In genomic region chr2:105219664-105220063, GRCm38 (mm10) we compare ENCODE assay signal across 20 mouse cellular contexts. TPM values are rescaled to one million over a fixed set of nuclear protein-coding genes. Genes with fewer than 3 reads are reported as not detected.
"Had no signal": no experiment of that assay in that cellular context is flagged by ENCODE, and none has a peak within 500 bp of the region (broad histone marks: within the 10 kb centered on the region; RNA-seq: fewer than 3 reads in every experiment).

No protein-coding gene starts in this region.

- ATAC-seq: midbrain, embryonic 16.5 days had no signal

- H3K27me3 ChIP-seq: stomach, embryonic 15.5 days had no signal

- H3K27ac ChIP-seq: liver, embryonic 14.5 days; macrophage; midbrain, embryonic 12.5 days; neural tube, embryonic 13.5 days; neural tube, embryonic 15.5 days; stomach, embryonic 15.5 days; stomach, postnatal 0 days had no signal

- H3K4me3 ChIP-seq: megakaryocyte, embryonic 14.5 days; midbrain, embryonic 12.5 days; myocyte; neural tube, embryonic 13.5 days; neural tube, embryonic 15.5 days; stomach, embryonic 15.5 days had no signal

- H3K36me3 ChIP-seq: midbrain, embryonic 12.5 days; neural tube, embryonic 13.5 days; neural tube, embryonic 15.5 days; stomach, embryonic 15.5 days had no signal

- H3K4me2 ChIP-seq: lung, embryonic 14.5 days; midbrain, embryonic 12.5 days; neural tube, embryonic 13.5 days; neural tube, embryonic 15.5 days; stomach, embryonic 15.5 days had no signal

- H3K9ac ChIP-seq: liver, embryonic 14.5 days; lung, embryonic 14.5 days; midbrain, embryonic 12.5 days; neural tube, embryonic 13.5 days; neural tube, embryonic 15.5 days; stomach, embryonic 15.5 days had no signal

- DNase-seq: lung, adult 18-20 months; lung, embryonic 14.5 days; lung, postnatal 10 days; lung, postnatal 36 days; midbrain, embryonic 14.5 days; retina, postnatal 1 day; right cerebral cortex, adult 18-20 months; right cerebral cortex, postnatal 14 days; thymus, adult 2 months; thymus, postnatal 25 days had no signal

- H3K9me3 ChIP-seq: midbrain, embryonic 12.5 days; neural tube, embryonic 13.5 days; neural tube, embryonic 15.5 days; stomach, embryonic 15.5 days had no signal

RNA-seq across cellular contexts. Expression of gene Them7, which starts 4.5 kb away (rescaled TPM):
- polyA plus RNA-seq: macrophage; midbrain, embryonic 14.5 days; midbrain, embryonic 16.5 days; myocyte; neural tube, embryonic 13.5 days had no signal
